Mouse (Mus musculus): ENCODE results near the gene Gab3.

DNA sequence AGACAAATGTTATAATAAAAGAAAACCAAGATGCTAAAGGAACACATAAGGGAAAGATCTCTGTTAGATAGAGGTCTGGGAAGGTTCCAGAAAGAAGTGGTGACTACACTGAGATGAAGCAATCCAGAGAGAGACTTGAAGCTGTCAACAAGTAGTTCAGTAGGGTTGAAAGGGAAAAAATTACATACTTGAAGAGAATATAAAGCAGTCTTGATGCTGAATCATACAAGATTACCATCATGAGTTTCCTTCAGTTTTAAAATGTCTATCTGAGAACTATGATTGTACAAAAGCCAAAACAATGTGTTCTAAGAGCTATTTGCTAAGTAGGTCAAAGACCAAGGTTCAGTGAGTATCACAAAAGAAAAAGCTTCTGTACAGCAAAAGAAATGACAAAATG, 48.6 kb downstream of the Gab3 start:
- TF ChIP-seq POLR2A (IDR thresholded peaks at IDR 0.05; ENCODE audit: low read depth, low read length) = no peak
- TF ChIP-seq CTCF (conservative IDR thresholded peaks at IDR 0.05; ENCODE audit: insufficient read depth, insufficient read length, low read depth, low read length) = no peak
